Mouse (Mus musculus) adipocyte (in vitro differentiated cells): Measurements from ENCODE around the gene Sp100.
"Not testable (repeated sequence)": the region's sequence is repeated elsewhere in the genome, so short reads cannot be mapped to it uniquely, and the experiment has no call there.

ENCODE experiments used
- DNase-seq: peaks from one replicate; pipeline ENCODE4 v3.0.0-alpha.2; 2016; ENCODE audit warnings: low spot score

Sp100 gene

GRCm38 (mm10) chr1:85649881-85650280 is at the start of gene Sp100:
Gene Sp100, plus strand, starts transcription at chr1:85649988.
- DNase-seq: not testable (repeated sequence)

GRCm38 (mm10) chr1:85600078-85600477 is 49.7 kb upstream of the Sp100 start, which contains the start of gene Sp140:
Gene Sp140, plus strand, starts transcription at chr1:85600378.
- DNase-seq: not testable (repeated sequence)

- not testable (repeated sequence) for DNase-seq
These were observed 49.0 kb upstream of the Sp100 start for GRCm38 (mm10) chr1:85600794-85601193.

- not testable (repeated sequence) for DNase-seq
These were observed 45.4 kb upstream of the Sp100 start for GRCm38 (mm10) chr1:85604341-85604740.

- DNase-seq: not testable (repeated sequence)
These were observed 41.4 kb upstream of the Sp100 start for GRCm38 (mm10) chr1:85608361-85608760.

GRCm38 (mm10) chr1:85610581-85610980 is 39.2 kb upstream of the Sp100 start:
- DNase-seq: not testable (repeated sequence)

GRCm38 (mm10) chr1:85615096-85615495 is 34.7 kb upstream of the Sp100 start:
- not testable (repeated sequence) for DNase-seq

- not testable (repeated sequence) for DNase-seq
These were observed 34.0 kb upstream of the Sp100 start for GRCm38 (mm10) chr1:85615819-85616218.

GRCm38 (mm10) chr1:85617161-85617560 is 32.6 kb upstream of the Sp100 start:
- DNase-seq: not testable (repeated sequence)

GRCm38 (mm10) chr1:85618689-85619088 is 31.1 kb upstream of the Sp100 start:
- DNase-seq: not testable (repeated sequence)

GRCm38 (mm10) chr1:85636936-85637335 is 12.9 kb upstream of the Sp100 start:
- DNase-seq: not testable (repeated sequence)

GRCm38 (mm10) chr1:85638144-85638543 is 11.6 kb upstream of the Sp100 start:
- DNase-seq: not testable (repeated sequence)

GRCm38 (mm10) chr1:85650524-85650923 is 736 bp downstream of the Sp100 start:
- not testable (repeated sequence) for DNase-seq

GRCm38 (mm10) chr1:85651770-85652275 is 2.0 kb downstream of the Sp100 start:
- DNase-seq: peak; percentile 10

- not testable (repeated sequence) for DNase-seq
These were observed 7.4 kb downstream of the Sp100 start for GRCm38 (mm10) chr1:85657211-85657610.

GRCm38 (mm10) chr1:85664266-85664665 is 14.5 kb downstream of the Sp100 start:
- DNase-seq: no peak

GRCm38 (mm10) chr1:85680226-85680625 is 30.4 kb downstream of the Sp100 start:
- no peak for DNase-seq

- DNase-seq: no peak
These were observed 36.9 kb downstream of the Sp100 start for GRCm38 (mm10) chr1:85686666-85687065.

GRCm38 (mm10) chr1:85687346-85687745 is 37.6 kb downstream of the Sp100 start:
- DNase-seq: no peak

- no peak for DNase-seq
These were observed 40.8 kb downstream of the Sp100 start for GRCm38 (mm10) chr1:85690544-85690943.

GRCm38 (mm10) chr1:85692281-85692680 is 42.5 kb downstream of the Sp100 start:
- no peak for DNase-seq

- no peak for DNase-seq
These were observed 43.5 kb downstream of the Sp100 start for GRCm38 (mm10) chr1:85693280-85693679.

- DNase-seq: no peak
These were observed 45.9 kb downstream of the Sp100 start for GRCm38 (mm10) chr1:85695646-85696045.
